Mouse (Mus musculus): ENCODE measurements around the gene Ctc1.

The Ctc1 gene

GRCm38 (mm10) chr11:69050748-69051147 lies 35.0 kb downstream of the Ctc1 start:
- DNase-seq (ENCODE audit: low spot score) = no peak

- DNase-seq (ENCODE audit: low spot score) = no peak
These were observed 36.1 kb downstream of the Ctc1 start for GRCm38 (mm10) chr11:69051771-69052170.

- DNase-seq (ENCODE audit: low spot score) = no peak
These were observed 37.2 kb downstream of the Ctc1 start for GRCm38 (mm10) chr11:69052824-69053421.

- DNase-seq (ENCODE audit: low spot score) = no peak
These were observed 38.1 kb downstream of the Ctc1 start for GRCm38 (mm10) chr11:69053848-69054247.

GRCm38 (mm10) chr11:69058265-69058664 lies 42.6 kb downstream of the Ctc1 start:
- no peak for DNase-seq (ENCODE audit: low spot score)

- DNase-seq (ENCODE audit: low spot score) = no peak
These were observed 43.1 kb downstream of the Ctc1 start for GRCm38 (mm10) chr11:69058729-69059356.

GRCm38 (mm10) chr11:69059357-69059974 lies 43.8 kb downstream of the Ctc1 start, which contains the start of gene Borcs6:
Gene Borcs6 (plus strand): TSS chr11:69059717.
- peak; percentile 80 for DNase-seq (ENCODE audit: low spot score)

- DNase-seq (ENCODE audit: low spot score) = no peak
These were observed 44.3 kb downstream of the Ctc1 start for GRCm38 (mm10) chr11:69059975-69060411.

- DNase-seq (ENCODE audit: low spot score) = no peak
These were observed 44.9 kb downstream of the Ctc1 start for GRCm38 (mm10) chr11:69060448-69061254.

- no peak for DNase-seq (ENCODE audit: low spot score)
These were observed 45.7 kb downstream of the Ctc1 start for GRCm38 (mm10) chr11:69061255-69061912.

- DNase-seq (ENCODE audit: low spot score) = no peak
These were observed 46.6 kb downstream of the Ctc1 start for GRCm38 (mm10) chr11:69062194-69062760.

GRCm38 (mm10) chr11:69062761-69063224 lies 47.1 kb downstream of the Ctc1 start:
- peak; percentile 99 for DNase-seq (ENCODE audit: low spot score)

GRCm38 (mm10) chr11:69063413-69064201 lies 47.9 kb downstream of the Ctc1 start:
- DNase-seq (ENCODE audit: low spot score) = peak; percentile 89

GRCm38 (mm10) chr11:69064259-69065133 lies 48.8 kb downstream of the Ctc1 start:
- DNase-seq (ENCODE audit: low spot score) = no peak

- no peak for DNase-seq (ENCODE audit: low spot score)
These were observed 49.7 kb downstream of the Ctc1 start for GRCm38 (mm10) chr11:69065394-69065925.

- DNase-seq (ENCODE audit: low spot score) = no peak
These were observed 50.6 kb downstream of the Ctc1 start for GRCm38 (mm10) chr11:69066163-69066861.

- DNase-seq (ENCODE audit: low spot score) = peak; percentile 68
These were observed 51.2 kb downstream of the Ctc1 start for GRCm38 (mm10) chr11:69066956-69067355.

- DNase-seq (ENCODE audit: low spot score) = no peak
These were observed 51.9 kb downstream of the Ctc1 start for GRCm38 (mm10) chr11:69067601-69068000.

- peak; percentile 36 for DNase-seq (ENCODE audit: low spot score)
These were observed 54.4 kb downstream of the Ctc1 start for GRCm38 (mm10) chr11:69070093-69070492.

Data from ovary, postnatal 10 days (tissue).